In genomic region chr2:60939957-60940356, GRCm38 (mm10) we compare ENCODE assay signal across 8 mouse cellular contexts. TPM values are rescaled to one million over a fixed set of nuclear protein-coding genes. Genes with fewer than 3 reads are reported as not detected.
DNase-seq lines count a peak whose midpoint lies in the region; ATAC-seq and TF ChIP-seq lines count a peak whose summit lies in the region.
"Had no signal": no experiment of that assay in that cellular context is flagged by ENCODE, and none has a peak within 500 bp of the region (broad histone marks: within the 10 kb centered on the region; RNA-seq: fewer than 3 reads in every experiment).

No protein-coding gene starts in this region.

- 52% methylated on average over 2 of the region's 2 CpGs for WGBS in kidney, adult 2 months
- WGBS in limb, embryonic 14.5 days: 85% methylated on average over 2 of the region's 2 CpGs
- WGBS in midbrain, embryonic 10.5 days: 87% methylated on average over 2 of the region's 2 CpGs

- no peak for ATAC-seq in limb, embryonic 14.5 days (ENCODE audit: low FRiP score, low read depth)

- H3K36me3 ChIP-seq in kidney, adult 2 months (ENCODE audit: control insufficient read depth, insufficient read depth, low read length): no peaks in the 10 kb centered on the region
- no peaks in the 10 kb centered on the region for H3K36me3 ChIP-seq in CH12.LX (replicated peaks in 1 of 2; ENCODE audit: control insufficient read depth in 1 of 2, insufficient read depth in 1 of 2, low read length in 1 of 2)
- no peaks in the 10 kb centered on the region for H3K36me3 ChIP-seq in limb, embryonic 14.5 days (ENCODE audit: control insufficient read depth, insufficient read depth, low read length)
- H3K36me3 ChIP-seq in midbrain, embryonic 10.5 days: no peaks in the 10 kb centered on the region

- H3K4me1 ChIP-seq in kidney, adult 2 months (ENCODE audit: control insufficient read depth, insufficient read depth, low read length): no peaks in the 10 kb centered on the region
- no peaks in the 10 kb centered on the region for H3K4me1 ChIP-seq in CH12.LX (ENCODE audit: control insufficient read depth in 1 of 2, insufficient read depth in 2 of 2)
- H3K4me1 ChIP-seq in limb, embryonic 14.5 days (ENCODE audit: control insufficient read depth, insufficient read depth, low read length): peaks cover 17% of the 10 kb centered on the region
- no peaks in the 10 kb centered on the region for H3K4me1 ChIP-seq in midbrain, embryonic 10.5 days

- no peak for TF ChIP-seq CTCF in kidney, adult 2 months (conservative IDR thresholded peaks at IDR 0.05; ENCODE audit: insufficient read depth, insufficient read length, low read depth, low read length)
- no peak for TF ChIP-seq CTCF in CH12.LX (conservative IDR thresholded peaks at IDR 0.05 in 1 of 2, IDR thresholded peaks at IDR 0.05 in 1 of 2; ENCODE audit: low read depth in 2 of 2, low read length in 2 of 2)

- no peaks in the 10 kb centered on the region for H3K27me3 ChIP-seq in kidney, adult 2 months (replicated peaks; ENCODE audit: control insufficient read depth, insufficient read depth, low read length)
- no peaks in the 10 kb centered on the region for H3K27me3 ChIP-seq in CH12.LX (replicated peaks)
- H3K27me3 ChIP-seq in limb, embryonic 14.5 days (ENCODE audit: control insufficient read depth, insufficient read depth, low read length): no peaks in the 10 kb centered on the region
- no peaks in the 10 kb centered on the region for H3K27me3 ChIP-seq in midbrain, embryonic 10.5 days (ENCODE audit: low read depth, poor library complexity, severe bottlenecking)

- H3K9ac ChIP-seq in CH12.LX (ENCODE audit: insufficient read depth, low read depth): no peak overlapping the region
- H3K9ac ChIP-seq in limb, embryonic 14.5 days (ENCODE audit: low read depth, low read length, severe bottlenecking): no peak overlapping the region

- H3K4me3 ChIP-seq in kidney, adult 2 months (ENCODE audit: insufficient read depth, low read depth, low read length): no peak overlapping the region
- no peak overlapping the region for H3K4me3 ChIP-seq in CH12.LX (replicated peaks in 1 of 3; ENCODE audit: low read depth in 2 of 3, low read length in 2 of 3, poor library complexity in 1 of 3)
- H3K4me3 ChIP-seq in limb, embryonic 14.5 days (replicated peaks; ENCODE audit: low read length): no peak overlapping the region
- no peak overlapping the region for H3K4me3 ChIP-seq in midbrain, embryonic 10.5 days

- no peak for TF ChIP-seq RAD21 in CH12.LX (IDR thresholded peaks at IDR 0.05; ENCODE audit: low read depth, low read length)

- no peaks in the 10 kb centered on the region for H3K79me2 ChIP-seq in CH12.LX (replicated peaks; ENCODE audit: control insufficient read depth, extremely low read depth, insufficient read depth, poor library complexity, severe bottlenecking)

- no peaks in the 10 kb centered on the region for H3K9me3 ChIP-seq in CH12.LX (replicated peaks; ENCODE audit: low read length)
- no peaks in the 10 kb centered on the region for H3K9me3 ChIP-seq in limb, embryonic 14.5 days (ENCODE audit: control insufficient read depth, low read length)
- H3K9me3 ChIP-seq in midbrain, embryonic 10.5 days (replicated peaks): no peaks in the 10 kb centered on the region

- in situ Hi-C loops in CH12.LX (cut with MboI; ENCODE audit: low pct_ligation_motif_present, low pct_unique_long_range_greater_than_20kb, low sequenced_read_pairs): no loop called here

- H3K27ac ChIP-seq in kidney, adult 2 months (ENCODE audit: insufficient read depth, low read depth, low read length): no peak overlapping the region
- no peak overlapping the region for H3K27ac ChIP-seq in CH12.LX (ENCODE audit: insufficient read depth, low read depth)
- 0 out of 2 replicates have a peak overlapping the region, but pooled peaks have one; percentile 71 for H3K27ac ChIP-seq in limb, embryonic 14.5 days (replicated peaks; ENCODE audit: low read depth, low read length)
- no peak overlapping the region for H3K27ac ChIP-seq in midbrain, embryonic 10.5 days (replicated peaks)
- H3K27ac ChIP-seq: macrophage had no signal

- dilution Hi-C loops in CH12.LX (cut with MboI; ENCODE audit: extremely low pct_ligation_motif_present, extremely low pct_unique_long_range_greater_than_20kb, low sequenced_read_pairs): no loop called here

- TF ChIP-seq POLR2A in kidney, adult 2 months (IDR thresholded peaks at IDR 0.05; ENCODE audit: low read depth, low read length): no peak
- no peak for TF ChIP-seq POLR2A in CH12.LX (IDR thresholded peaks at IDR 0.05; ENCODE audit: low read depth, low read length)
- no peak for TF ChIP-seq POLR2A in limb, embryonic 14.5 days (IDR thresholded peaks at IDR 0.05; ENCODE audit: borderline replicate concordance, extremely low read depth, insufficient read depth, insufficient read length)

- peak; percentile 36 for DNase-seq in kidney, adult 2 months
- no peak for DNase-seq in kidney, postnatal 36 days
- DNase-seq in 3T3-L1 (ENCODE audit: low read depth, low spot score) (peak; percentile 70), CH12.LX (ENCODE audit: extremely low read depth) (no peak)
- DNase-seq in limb, embryonic 14.5 days (ENCODE audit: low spot score): no peak
- DNase-seq in midbrain, embryonic 10.5 days (ENCODE audit: low spot score): no peak
- no peak for DNase-seq in ovary, postnatal 36 days (ENCODE audit: low spot score)

- peak overlapping the region; percentile 11; the same call in 1 of the 2 replicates for H3K4me2 ChIP-seq in CH12.LX (ENCODE audit: insufficient read depth, low read depth, poor library complexity, severe bottlenecking)
- H3K4me2 ChIP-seq in limb, embryonic 14.5 days (replicated peaks; ENCODE audit: low read depth, low read length, severe bottlenecking): peak overlapping the region; percentile 39

- no peak for TF ChIP-seq EP300 in CH12.LX (IDR thresholded peaks at IDR 0.05; ENCODE audit: low read length)

TF ChIP-seq in CH12.LX, 34 proteins besides CTCF, POLR2A, EP300 and RAD21:
- TF ChIP-seq TCF12 (IDR thresholded peaks at IDR 0.05; ENCODE audit: low read depth, low read length) (no peak), UBTF (IDR thresholded peaks at IDR 0.05; ENCODE audit: low read depth, low read length) (no peak), USF1 (IDR thresholded peaks at IDR 0.05; ENCODE audit: low read depth, low read length) (no peak), ZKSCAN1 (IDR thresholded peaks at IDR 0.05; ENCODE audit: borderline replicate concordance, low read depth, low read length) (no peak), IRF4 (IDR thresholded peaks at IDR 0.05; ENCODE audit: low read depth, low read length) (0 out of 2 replicates have a peak, but pooled peaks have one; percentile 28)

RNA-seq across cellular contexts. Expression of gene Rbms1, which starts 23.0 kb away (rescaled TPM):
- 73.8 and 88.4 TPM in 2 replicates for polyA plus RNA-seq in kidney, adult 2 months (2012; rRNA removed)
- total RNA-seq in CH12.LX (2012; rRNA removed) (7.6 and 10.6 TPM in 2 replicates), CH12.LX (2014; rRNA removed) (12.6 and 12.9 TPM in 2 replicates)
- polyA plus RNA-seq in CH12.LX (2012; ENCODE audit: insufficient read length, low read depth): 26.8 and 33.9 TPM in 2 replicates
- 84.9 and 119 TPM in 2 replicates for polyA plus RNA-seq in limb, embryonic 14.5 days (2012; rRNA removed)
- 118 and 131 TPM in 2 replicates for polyA plus RNA-seq in limb, embryonic 14.5 days (2014; fragmentation: Nextera tagmentation; extraction: Ambion mirVana)
- polyA plus RNA-seq in midbrain, embryonic 10.5 days (2016; fragmentation: Nextera tagmentation; extraction: Ambion mirVana): 49.3 and 53.2 TPM in 2 replicates

Comparison
In these comparisons a context has a peak if more than half of its experiments do, and no peak if none do; other contexts are left out.
1. DNase-seq: peak in kidney, adult 2 months (single experiment) and 3T3-L1 (single experiment); none in kidney, postnatal 36 days (0 of 2), CH12.LX (single experiment), limb, embryonic 14.5 days (single experiment), midbrain, embryonic 10.5 days (single experiment) and ovary, postnatal 36 days (single experiment).